Mouse (Mus musculus): Measurements from ENCODE around the gene Fam171a1.

Fam171a1 gene

DNA sequence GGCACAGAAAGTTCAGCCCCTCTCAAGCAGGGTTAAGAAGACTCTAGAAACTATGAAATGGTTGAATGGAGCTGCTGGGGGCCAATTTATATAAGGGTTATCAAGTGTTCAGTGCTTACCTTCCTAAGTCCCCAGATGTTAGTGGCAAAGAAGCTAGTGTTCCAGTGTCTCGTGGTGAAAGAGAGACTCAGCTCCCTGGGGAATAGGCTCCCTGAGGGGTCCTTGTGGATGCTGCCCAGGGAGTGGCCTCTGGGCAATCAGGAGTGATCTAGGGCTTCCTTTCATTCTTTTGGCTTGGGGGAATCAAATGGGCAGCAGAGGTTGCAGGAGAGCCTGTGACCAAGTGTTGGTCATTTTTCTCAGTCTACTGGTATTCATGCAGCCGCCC is 21.3 kb downstream of the Fam171a1 start:
- in situ Hi-C loops (cut with MboI; ENCODE audit: unreplicated experiment in 2 of 2) = no loop called here

DNA sequence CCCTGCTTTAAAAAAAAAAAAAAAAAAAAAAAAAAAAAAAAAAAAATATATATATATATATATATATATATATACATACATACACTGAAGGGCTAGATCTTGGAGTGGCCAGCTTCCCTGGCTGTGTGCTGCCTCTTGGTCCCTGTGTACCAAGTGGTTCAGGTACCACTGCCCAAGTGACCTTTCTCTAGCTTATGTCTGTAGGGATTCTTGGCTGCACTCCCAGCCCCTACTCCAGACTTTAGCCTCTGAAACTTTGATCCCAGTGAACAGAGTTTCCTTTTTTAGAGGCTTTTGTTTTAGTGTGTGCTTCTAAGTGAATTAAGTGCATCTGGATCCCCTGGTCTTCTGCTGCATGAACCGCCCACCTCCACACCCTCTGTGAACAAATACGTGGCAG is 24.3 kb downstream of the Fam171a1 start:
- in situ Hi-C loops (cut with MboI; ENCODE audit: unreplicated experiment in 2 of 2) = no loop called here

DNA sequence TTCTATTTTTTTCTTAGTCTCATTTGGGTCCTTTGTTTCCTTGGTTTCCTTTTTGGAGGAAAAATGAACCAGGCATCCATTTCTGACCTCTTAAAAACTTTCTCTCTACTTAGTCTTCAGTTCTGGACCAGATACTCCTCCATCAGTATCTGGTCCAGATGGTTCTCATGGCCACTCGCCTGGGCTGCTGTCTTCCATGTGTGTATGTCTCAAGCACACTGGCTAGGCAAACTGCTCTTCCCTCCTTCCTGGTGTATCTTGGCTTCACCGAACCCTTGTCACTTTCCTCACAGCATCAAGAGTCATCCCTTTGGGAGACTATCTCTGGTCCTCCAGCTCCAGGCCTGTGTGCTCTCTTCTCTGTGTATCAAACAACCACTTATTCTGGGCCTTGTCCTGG is 25.0 kb downstream of the Fam171a1 start:
- in situ Hi-C loops (cut with MboI; ENCODE audit: unreplicated experiment in 2 of 2) = no loop called here

DNA sequence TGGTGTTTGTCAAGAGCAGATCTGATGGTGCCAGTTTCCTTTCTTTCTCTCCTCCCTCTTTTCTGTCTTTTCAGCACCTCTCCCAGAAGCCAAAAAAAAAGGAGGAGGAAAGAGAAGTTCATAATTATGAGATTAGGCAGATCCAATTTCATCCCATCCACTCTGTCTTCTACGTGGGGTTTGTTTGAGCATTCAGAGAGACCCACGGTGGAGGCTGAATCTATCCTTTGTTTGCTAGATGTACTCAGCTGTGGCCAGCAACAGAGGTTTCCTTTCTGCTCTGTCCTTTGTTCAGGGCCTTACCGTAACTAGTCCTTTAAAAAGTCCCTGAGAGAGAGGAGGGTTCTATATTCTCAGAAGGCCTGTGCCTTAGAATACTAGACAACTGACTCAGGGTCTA is 25.6 kb downstream of the Fam171a1 start:
- in situ Hi-C loops (cut with MboI; ENCODE audit: unreplicated experiment in 2 of 2) = no loop called here

DNA sequence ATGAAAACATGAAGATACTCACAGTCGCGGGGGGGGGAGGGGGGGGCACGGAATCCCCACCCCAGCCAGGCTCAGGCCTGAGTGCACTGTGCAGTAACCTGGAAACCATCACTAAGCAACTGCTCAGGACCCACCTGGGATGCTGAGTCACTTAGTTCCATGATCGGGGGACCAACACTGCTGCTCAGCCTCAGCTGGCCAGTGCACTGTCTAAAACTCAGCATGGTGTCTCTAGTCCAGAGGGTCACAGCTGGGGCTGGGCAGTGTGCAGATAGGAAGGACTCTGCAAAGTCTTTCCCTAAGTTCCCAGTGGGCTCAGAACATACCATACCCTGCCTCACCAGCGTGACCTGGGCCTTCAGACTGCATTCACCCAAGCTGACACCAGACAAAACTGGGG is 26.6 kb downstream of the Fam171a1 start:
- in situ Hi-C loops (cut with MboI; ENCODE audit: unreplicated experiment in 2 of 2) = no loop called here

DNA sequence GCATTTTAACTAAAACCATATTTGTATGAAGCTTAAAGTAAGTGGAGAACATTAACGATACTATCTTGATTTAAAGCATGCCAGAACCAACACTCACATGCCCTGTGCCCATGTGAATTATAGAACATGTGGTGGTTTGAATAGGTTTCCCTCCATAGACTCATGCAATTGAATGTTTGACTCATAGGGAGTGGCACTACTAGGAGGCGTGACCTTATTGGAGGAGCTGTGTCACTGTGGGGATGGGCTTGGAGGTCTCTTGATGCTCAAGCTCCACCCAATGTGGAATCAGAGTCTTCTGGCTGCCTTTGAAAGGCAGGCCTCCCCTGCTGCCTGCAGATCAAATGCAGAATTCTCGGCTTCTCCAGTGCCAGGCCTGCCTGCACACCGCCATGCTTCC is 27.8 kb downstream of the Fam171a1 start:
- in situ Hi-C loops (cut with MboI; ENCODE audit: unreplicated experiment in 2 of 2) = no loop called here

DNA sequence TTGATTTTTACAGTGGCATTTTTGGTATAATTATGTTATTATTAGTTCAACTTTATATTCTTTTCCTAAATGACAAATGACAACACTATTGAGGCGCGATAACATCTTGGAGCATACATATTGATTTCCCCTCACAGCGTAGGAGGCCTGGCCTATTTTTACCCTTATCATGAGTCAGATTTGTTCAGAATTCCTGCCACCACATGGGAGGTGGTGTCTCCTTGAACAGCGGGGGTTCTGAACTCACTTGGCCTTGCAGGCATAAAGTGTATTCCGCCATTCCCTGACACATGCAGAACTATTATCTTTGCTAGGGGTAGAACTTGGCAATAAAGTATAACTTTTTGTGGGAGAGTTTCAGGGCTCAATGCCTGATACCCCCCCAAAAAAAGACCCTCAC is 30.3 kb downstream of the Fam171a1 start:
- in situ Hi-C loops (cut with MboI; ENCODE audit: unreplicated experiment in 2 of 2) = no loop called here

DNA sequence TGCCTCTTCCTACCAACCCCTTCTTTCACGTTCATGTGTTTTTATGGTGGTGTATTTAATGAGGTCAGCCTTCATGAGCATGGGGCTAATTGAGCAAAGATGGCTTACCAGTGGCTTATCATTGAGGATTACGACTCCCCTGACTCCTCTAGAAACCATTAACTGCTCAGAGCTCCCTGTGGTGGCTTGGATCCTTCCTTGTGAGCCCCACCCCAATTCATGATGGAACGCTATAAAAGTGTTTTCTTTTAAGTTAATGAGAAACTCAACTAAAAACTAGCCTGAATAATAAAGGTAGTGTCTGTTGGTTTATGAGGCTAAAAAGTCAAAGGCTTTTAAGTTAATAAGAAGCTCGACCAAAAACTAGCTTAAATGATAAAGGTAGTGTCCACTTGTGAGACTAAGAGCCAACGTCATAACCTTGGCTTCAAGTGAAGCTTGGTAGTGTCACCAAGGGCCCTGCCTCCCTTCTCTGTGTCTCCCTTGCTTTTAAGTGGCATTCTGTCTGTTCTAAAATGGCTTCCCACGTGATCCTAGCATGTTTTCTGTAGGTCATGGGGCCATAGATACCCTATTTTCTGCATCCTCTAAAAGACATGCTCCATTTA is 33.6 kb downstream of the Fam171a1 start:
- in situ Hi-C loops (cut with MboI; ENCODE audit: unreplicated experiment in 2 of 2) = no loop called here

DNA sequence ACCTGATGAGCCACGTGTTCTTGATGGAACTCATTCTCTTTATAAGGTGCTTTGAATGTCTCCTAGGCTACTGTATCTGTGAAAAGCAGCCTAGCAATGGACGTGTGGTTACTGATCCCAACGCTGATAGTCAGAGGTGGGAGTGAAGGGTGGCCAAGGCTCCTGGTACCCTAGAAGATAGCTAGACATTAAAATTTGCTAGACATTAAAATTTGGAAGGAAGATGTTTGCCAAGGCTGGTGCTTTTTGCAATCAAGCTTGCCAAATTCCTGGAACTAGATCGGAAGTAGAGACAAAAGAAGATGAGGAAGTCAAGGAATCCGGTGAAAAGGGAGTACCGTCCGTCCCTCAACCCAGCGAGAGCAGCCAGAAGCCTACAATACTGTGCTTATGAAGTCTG is 34.7 kb downstream of the Fam171a1 start:
- in situ Hi-C loops (cut with MboI; ENCODE audit: unreplicated experiment in 2 of 2) = no loop called here

DNA sequence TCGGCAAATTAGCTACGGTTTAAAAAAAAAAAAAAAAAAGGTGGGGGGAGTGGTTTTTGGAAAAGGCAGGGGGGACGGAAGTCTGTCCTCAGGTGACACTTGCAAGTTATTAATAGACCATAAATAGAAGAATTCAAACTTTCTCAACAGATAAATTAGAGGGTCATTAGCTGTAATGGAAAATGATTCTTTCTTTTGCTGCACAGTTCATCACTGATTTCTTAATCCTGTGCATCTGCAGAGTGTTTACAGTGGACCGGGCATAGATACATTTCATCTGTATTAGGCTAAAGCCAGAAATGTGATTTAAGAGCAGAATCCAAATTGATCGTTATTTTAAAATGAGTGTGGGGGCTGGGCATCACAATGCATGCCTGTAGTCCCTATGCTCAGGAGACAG is 36.3 kb downstream of the Fam171a1 start:
- in situ Hi-C loops (cut with MboI; ENCODE audit: unreplicated experiment in 2 of 2) = no loop called here

DNA sequence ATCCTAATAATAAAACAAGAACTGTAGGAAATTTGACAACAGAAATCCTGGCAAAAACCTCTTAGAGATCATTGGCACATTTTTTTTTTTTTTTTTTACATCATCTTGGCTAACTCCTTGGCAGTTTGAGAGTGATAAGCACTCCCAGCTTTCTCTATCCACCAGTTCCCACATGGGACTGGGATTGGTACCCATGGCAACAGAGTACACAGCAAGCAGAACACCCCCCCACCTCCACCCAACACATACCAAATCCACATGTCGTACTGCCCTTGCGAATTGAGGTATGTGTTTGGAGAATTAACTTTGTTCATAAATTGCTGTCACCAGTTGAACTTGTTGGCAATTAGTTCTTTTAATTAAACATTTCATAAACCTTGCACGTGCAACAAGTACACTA is 37.3 kb downstream of the Fam171a1 start:
- in situ Hi-C loops (cut with MboI; ENCODE audit: unreplicated experiment in 2 of 2) = no loop called here

DNA sequence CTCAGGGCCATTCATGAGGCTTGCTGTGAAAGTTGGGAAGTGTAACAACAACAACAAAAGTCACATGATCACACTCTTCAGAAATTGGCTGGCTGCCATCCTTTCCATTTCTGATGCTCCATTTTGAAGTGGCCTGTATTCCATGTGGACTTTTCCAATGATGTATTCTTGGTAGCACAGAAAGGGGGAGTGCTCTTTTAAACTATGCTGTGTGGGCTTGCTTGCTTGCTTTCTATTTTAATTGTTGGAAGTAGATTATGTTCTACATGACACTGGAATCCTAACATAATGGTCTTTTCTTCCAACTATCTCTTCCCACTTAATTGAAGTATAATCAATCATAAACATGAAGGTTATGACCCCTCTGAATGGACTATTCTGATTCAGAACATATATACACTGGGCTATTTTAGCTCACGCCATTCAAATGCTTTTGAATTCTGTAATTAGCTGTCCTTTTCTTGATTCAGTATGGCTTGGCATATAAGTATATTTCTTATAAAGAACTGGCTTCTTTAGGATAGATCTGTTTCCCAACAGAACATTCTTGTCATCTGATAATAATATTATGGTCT is 40.2 kb downstream of the Fam171a1 start:
- in situ Hi-C loops (cut with MboI; ENCODE audit: unreplicated experiment in 2 of 2) = no loop called here

DNA sequence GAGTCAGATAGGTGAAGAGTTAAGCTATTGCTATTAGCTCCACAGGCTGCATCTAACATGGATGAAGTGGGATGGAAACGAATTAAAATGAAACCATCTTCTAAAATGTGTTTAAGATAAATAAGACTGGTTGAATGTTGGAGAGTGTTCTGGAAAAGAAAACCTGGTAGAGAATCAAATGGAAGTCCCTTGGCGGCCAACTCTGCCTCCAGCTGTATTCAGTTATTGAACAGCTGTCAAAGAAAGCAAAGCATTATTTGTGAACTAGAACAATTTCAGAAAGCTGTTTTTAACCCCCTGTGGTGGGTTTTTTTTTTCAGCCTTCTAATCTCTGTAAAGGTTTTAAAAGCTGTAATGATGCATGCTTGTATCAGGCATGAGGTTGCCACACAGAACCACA is 41.0 kb downstream of the Fam171a1 start:
- in situ Hi-C loops (cut with MboI; ENCODE audit: unreplicated experiment in 2 of 2) = no loop called here

DNA sequence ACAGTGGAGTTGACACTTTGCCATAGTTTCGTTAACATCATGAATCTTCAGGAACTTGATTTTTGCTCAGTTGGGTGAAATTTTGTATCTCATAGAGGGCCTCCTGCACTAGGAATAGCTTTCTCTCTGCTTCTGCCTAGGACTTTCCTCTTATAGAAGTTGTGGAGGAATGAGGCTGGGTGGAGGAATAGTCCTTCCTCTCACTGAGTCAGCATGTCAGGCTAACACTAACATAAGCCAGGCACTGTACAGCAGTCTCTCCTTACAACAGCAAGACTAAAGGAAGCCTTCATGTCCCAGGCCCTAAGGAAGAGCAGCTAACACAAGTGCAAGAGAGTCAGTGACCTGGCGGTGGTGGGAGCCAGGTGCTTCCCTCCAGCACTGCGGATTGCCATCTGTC is 43.0 kb downstream of the Fam171a1 start:
- in situ Hi-C loops (cut with MboI; ENCODE audit: unreplicated experiment in 2 of 2) = no loop called here

DNA sequence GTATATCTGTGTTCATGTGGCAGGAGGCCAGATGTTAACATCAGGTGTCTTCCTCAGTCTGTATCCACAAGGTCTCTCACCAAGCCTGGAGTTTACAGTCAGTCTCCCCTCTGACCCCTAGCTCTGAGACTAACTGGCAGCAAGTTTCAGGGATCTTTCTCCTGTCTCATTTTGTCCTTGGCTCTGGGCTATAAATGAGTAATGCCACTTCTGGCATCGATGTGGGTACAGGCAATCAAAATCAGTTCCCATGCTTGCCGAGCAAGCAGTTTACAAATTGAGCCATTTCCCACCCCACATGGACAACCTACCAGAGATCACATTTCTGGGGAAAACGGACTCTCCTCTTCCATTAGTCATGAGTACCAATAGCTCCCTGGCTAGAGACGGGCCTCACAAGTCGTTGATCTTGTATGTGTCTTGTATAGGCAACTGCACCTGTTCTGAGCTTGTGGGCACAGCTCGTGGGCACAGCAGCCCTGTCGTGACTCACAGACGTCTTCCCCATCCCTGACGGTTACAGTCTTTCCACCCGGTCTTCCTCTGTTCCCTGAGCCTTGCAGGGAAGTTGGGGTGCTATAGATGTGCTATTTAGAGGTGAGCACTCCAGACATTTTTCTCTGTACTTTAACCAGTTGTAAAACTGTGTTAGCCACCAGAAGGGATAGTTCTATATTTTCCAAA is 43.8 kb downstream of the Fam171a1 start:
- in situ Hi-C loops (cut with MboI; ENCODE audit: unreplicated experiment in 2 of 2) = no loop called here

DNA sequence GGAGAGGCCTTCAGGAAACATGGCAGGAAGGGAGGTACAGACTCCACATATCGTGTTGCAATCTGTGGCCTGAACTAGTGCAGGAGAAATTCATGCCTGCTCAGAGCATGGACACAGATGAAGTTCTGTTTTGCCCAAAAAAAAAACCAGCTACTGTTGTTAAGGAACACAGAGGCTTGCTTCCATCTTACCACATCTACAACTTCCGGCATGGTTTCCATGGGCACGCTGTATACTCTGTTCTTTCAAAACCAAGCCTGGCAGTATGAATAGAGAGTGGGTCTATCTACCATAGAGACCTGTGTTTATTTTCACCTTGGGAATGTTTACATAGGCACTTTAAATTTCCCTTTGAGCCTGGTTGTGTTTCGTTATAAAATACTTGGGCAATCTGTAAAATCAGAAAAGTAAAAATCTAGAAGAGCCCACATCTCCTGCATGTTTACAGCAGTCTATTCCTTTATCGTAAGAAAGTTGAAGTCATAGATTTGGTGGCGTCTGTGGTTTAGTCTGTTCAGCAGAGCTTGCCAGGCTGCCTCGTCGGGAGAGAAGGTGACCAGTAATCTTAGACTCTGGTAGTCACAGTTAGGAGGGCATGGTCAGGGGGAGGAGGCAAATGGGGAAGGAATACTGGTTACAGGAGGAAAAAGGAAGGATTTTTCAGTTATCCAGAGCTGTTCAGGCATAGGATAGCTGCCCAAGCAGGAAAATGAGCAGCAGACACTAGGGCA is 44.8 kb downstream of the Fam171a1 start:
- in situ Hi-C loops (cut with MboI; ENCODE audit: unreplicated experiment in 2 of 2) = no loop called here

DNA sequence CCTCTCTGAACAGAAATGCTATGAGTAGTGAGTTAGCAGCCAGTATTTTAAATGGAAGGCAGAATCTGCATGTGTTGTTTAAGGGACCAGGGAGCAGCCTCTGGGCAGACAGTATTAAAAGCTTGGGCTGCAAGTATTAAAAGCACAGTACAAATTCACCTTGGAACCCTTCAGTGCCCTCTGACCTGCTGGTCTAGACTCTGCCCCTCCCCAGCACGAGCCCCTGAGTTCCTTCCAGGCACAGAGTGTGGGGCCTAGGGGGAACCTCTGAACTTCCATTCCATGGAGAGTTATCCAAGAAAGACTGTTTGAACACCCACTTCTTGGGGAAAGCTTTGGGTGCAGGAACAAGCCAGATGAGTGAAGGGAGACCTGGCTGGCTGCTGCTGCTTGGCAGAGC is 47.6 kb downstream of the Fam171a1 start:
- in situ Hi-C loops (cut with MboI; ENCODE audit: unreplicated experiment in 2 of 2) = no loop called here

DNA sequence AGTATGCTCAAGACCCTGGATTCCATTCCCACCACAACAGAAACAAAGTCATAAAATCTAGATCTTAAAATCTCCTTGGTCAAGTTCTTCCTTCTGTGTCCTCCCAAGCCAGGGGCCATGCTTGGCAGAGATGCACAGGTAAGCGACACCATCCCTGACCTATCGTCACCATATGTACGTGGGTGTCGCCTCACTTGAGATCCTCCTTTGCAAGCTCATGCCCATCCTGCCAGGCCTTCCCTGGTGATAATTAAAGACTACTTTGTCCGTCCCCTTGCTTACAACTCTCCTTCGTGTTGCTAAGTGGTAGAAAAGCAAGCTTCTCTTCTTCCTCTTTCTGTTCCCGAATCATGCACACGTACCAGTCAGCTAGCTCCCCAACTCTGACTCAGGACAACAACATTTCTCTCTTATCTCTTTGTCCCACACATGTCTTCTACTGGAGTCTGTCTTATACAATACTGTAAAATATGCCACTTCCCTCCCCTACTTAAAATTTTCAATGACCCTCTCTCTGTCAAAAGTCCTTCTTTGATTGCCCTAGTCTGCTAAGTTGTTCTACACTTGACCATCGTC is 49.6 kb downstream of the Fam171a1 start:
- in situ Hi-C loops (cut with MboI; ENCODE audit: unreplicated experiment in 2 of 2) = no loop called here

DNA sequence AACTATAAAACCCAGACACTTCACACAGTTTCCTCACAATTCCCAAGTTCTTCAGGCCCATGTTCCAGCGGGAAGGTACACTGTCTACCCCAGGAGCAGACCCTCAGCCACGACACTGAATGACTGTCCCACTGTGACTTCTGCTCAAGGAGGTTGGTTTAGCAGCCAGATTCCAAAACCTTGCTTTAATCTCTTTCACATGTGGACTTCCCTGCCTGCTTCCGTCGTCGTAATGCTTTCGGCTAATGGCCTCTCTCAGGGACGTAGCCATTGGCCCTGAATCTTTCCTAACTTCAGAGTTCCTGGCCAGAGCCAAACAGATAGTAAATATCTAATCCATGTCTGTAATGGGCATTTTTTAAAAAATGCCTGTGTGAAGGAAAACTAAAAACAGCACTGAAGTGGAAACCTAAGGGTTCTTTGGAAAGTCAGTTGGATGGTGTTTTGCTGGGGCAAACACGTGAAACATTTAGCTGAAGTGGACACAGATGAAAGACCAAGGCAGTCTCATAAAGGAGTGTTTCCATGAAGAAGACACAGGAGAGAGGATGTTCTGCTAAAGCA is 51.1 kb downstream of the Fam171a1 start:
- in situ Hi-C loops (cut with MboI; ENCODE audit: unreplicated experiment in 2 of 2) = no loop called here

DNA sequence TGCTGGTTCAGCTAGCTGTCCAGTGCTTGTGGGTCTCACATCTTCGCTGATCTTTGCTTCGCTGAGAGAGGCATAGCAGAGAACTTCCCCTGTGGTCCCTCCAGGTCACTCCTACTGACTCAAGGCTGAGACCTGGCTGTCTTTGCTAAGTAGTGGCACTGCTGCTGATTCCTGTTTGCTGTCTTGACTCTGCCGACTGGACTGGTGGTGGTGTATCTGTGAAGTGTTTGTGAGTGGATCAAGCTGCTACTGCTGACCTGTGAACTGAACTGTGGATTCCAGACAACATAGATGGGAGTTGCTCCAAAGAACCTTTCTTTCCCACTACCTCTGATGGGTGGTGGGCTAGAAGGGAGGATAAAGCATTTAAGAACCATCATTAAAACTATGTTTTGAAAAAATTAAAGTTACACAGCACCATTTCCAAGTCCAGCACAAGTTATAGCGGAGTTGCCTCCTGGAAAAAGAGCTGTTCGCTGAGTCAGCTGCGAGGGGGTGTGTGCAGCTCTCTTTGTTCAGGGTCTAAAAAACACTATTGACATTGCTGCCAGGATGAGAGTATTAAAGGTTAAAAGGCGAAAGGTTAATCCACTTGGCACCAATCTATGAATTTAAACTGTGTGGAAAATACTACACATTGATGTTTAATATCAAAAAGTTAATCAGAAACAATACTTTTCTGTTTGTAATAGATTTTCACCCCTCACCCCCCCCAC is 52.0 kb downstream of the Fam171a1 start:
- in situ Hi-C loops (cut with MboI; ENCODE audit: unreplicated experiment in 2 of 2) = no loop called here

All from v-Abl transformed pro-B cells (cell line).